Mouse (Mus musculus) left cerebral cortex, postnatal 36 days (tissue): ENCODE measurements around the gene Nploc4. TPM values are rescaled to one million over a fixed set of nuclear protein-coding genes. Genes with fewer than 3 reads are reported as not detected.
"Not testable (repeated sequence)": the region's sequence is repeated elsewhere in the genome, so short reads cannot be mapped to it uniquely, and the experiment has no call there.

ENCODE experiments used
- DNase-seq, 2 experiments: peaks; one replicate each; pipeline ENCODE4 v3.0.0; 2021 to 2022; ENCODE audit warnings: low spot score in 2 of 2, mixed read lengths in 1 of 2
- intact Hi-C: fragments of 180-260 bp; cut with DNase I; formaldehyde crosslinking; loops from one replicate; pipeline ENCODE4 v1.15.1; 2025
- total RNA-seq, 2 experiments: library from RNA; stranded (reverse); gene quantifications; 2 replicates each; pipeline ENCODE4 v1.2.3; 2021

Nploc4 gene
- total RNA-seq, 2 experiments from 2014 or later = 65.3 to 77.0 TPM

DNA sequence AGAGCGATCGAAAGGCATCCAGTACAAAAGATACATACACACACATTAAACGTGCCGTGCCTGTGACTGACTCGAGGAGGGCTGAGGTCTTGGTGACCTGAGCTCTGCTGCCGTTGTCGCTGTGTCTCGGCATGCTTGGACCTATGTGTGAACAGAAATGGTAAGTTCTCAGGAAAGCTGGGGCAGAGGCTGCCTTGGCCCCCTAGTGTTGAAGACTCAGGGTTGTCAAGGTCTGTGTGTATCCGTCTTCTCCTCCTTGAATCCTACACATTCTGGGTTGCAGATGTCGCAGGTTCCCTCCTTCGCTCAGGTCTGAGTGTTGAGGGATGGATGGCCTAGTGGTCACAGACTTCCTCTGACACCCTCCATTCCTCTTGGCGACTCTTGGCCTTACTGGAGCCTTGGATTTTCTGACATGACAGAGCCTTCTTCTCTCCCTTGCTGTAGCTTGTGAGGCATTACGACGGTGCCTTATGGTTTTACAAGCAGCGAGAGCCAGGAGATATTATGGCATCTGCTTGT is 81.1 kb downstream of the Nploc4 start:
- no peak for DNase-seq
- intact Hi-C loops = no loop called here

DNA sequence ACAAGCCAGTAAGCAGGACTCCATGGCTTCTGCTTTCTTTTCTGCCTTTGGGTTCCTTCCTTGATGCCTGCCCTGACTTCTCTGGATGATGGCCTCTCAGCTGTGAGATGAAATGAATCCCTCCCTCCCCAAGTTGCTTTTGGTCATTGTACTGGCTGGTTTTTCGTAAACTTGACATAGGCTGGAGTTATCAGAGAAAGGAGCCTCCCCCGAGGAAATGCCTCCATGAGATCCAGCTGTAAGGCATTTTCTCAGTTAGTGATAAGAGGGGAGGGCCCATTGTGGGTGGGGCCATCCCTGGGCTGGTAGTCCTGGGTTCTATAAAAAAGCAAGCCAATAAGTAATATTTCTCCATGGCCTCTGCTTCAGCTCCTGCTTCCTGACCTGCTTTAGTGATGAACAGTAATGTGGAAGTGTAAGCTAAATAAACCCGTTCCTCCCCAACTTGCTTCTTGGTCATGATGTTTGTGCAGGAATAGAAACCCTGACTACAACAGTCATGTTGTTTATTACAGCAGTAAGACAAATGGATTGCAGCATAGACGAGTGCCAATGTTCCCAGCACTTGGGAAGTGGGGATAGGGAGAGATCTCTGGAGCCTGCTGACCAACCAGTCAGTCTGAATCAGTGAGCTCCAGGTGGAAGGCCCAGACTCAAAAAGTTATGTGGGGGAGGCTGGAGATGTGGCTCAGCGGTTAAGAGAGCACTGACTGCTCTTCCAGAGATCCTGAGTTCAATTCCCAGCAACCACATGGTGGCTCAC is 82.0 kb downstream of the Nploc4 start:
- intact Hi-C loops = no loop called here
- DNase-seq = no peak

DNA sequence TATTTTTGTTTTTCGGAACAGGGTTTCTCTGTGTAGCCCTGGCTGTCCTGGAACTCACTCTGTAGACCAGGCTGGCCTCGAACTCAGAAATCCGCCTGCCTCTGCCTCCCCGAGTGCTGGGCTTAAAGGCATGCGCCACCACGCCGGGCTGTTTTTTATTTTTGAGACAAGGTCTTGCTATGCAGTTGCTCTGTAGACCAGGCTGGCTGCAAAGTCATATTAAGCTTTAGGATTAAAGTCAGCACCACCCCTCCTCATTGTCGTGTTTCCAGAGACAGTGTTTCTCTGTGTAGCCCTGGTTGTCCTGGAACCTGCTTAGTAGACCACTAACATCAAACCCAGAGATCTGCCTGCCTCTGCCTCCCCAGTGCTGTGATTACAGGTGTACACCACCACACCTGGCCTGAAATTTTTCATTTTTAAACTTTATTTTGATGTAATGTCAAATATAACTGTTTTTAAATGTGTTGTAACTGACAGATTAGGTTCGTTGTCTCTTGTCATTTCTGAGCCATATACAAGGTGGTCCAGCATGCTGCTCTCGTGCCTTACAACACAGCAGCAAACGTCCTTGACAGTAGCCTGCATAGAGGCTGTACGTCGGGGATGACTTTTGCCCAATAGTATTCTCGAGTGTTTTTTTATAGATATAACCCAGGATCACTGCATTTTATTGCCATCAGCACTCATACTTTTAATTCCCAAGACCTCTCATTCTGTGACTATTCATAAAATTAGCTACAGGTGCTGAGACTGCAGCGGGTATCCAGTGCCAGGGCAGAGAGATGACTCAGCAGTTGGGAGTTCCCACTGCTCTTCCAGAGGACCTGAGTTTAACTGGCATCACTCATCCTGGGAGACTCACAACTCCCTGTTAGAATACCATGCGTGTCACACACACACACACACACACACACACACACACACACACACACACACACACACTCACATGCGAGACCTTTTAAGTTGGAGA is 82.9 kb downstream of the Nploc4 start:
- DNase-seq = peak in 1 of 2 experiments; percentile 1
- intact Hi-C loops = no loop called here

DNA sequence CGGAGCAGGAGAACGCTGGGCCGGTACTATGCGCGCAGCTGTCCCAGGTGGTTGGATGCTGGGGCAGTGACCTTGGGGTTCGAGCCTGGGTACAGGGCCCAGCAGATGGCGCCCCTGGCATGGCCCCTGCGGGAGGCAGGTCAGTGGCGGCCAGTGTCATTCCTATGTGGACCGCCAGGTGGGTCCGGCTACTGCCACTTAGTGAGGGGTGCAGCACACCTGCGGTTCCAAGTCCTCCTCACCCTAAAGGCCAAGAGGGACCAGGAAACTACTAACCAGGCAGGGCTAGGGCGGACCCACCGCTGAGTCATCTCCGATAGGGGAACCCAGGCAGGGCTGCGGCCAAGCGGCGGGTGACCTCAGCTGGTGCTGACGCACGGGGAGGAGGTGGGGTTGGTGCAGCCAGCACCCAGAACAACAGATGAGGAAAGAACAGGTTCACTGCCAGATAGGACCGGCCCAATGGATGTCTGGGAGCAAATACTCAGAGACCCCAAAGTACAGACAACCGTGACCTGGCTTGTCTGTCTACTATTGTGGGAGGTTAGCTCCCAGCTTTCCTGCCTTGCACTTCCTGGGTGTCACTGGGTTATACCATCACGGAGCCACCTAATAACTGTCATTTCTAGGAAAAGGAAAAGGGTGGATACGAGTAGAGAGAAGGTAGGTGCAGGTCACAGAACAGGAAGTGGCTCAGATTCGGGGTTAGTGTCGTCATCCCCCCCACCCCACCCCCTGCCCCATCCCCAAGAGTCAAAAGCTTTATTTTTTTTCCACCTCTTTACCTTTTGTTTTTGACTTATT is 83.8 kb downstream of the Nploc4 start:
- peak; percentile 26 to 51 for DNase-seq
- intact Hi-C loops = no loop called here

DNA sequence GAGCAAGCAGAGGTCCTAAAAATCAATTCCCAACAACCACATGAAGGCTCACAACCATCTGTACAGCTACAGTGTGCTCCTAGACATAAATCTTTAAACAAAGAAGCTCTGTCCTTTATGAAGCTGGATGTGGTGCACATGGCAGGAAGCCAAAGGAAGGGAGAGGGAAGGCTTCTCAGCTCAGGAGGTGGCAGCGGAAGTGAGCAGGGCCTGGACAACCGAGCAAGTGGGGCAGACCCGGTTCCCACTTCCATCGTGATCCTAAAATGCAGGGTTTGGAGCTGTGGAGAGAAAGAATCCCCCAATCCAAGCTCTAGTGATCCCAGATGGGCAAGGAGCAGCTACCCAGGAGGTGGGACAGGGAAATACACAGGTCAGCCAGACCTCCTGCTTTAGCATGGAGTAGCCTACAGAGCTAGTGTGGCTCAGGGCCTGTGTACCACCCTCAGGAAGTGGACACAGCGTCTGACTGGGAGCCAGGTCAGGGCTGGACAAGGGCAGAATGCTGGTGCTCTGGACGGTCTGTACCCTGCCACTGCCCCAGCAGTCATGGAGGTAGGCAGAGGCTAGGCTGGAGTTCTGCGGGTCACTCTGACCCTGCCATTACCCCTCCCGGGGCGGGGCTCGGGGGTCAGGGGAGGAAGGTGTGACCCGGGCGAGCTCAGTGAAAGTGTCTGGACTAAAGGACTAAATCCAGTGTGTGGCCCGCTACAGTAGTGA is 84.8 kb downstream of the Nploc4 start:
- peak in 1 of 2 experiments; percentile 5 for DNase-seq
- intact Hi-C loops = no loop called here

DNA sequence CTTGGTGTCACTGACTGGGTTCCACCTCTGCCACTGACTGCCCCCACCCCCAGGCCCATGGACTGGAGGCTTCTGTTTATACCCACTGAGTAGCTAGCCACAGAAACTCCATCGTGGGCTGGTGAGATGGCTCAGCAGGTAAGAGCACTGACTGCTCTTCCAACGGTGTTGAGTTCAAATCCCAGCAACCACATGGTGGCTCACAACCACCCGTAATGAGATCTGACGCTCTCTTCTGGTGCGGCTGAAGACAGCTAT is 85.5 kb downstream of the Nploc4 start:
- DNase-seq = peak in 1 of 2 experiments; percentile 1
- intact Hi-C loops = not testable (repeated sequence)

DNA sequence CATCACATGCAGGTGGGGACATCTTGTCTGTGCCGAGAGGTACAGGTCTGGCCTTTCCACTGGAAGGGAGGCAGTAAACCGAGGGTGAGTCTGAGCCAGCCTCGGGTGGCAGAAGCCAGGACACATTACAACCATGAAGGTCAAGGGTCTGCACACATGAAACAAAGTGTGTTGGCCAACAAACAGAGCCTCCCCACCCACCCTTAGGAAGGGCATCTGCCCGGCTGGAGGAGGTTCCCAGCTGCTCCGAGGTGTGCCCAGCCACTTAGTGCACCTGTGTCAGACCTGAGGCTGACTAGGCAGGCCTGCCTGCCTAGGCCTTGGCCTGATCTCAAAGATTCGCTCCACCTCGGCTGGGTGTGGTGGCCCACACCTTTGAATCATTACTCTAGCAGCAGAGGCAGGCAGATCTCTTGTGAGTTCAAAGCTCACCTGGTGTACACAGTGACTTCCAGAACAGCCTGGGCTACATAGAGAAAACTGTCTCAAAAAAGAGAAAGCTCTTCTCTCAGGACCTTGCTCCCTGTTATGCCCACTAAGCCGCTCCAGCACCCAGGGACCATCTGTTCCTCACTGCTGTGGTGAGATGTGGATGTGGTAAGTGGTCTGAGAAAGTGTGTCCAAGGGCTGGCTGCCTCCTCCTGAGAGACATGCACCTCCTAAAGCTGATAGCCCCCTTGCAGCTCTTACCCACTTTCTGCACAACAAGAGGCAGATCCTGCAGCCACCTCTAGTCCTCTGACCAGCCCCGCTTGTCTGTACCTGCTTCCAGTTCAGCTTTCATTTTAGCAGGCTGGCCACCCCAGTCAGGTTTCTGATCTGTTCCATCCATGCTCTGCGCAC is 86.0 kb downstream of the Nploc4 start:
- intact Hi-C loops = no loop called here
- peak in 1 of 2 experiments; percentile 3 for DNase-seq

DNA sequence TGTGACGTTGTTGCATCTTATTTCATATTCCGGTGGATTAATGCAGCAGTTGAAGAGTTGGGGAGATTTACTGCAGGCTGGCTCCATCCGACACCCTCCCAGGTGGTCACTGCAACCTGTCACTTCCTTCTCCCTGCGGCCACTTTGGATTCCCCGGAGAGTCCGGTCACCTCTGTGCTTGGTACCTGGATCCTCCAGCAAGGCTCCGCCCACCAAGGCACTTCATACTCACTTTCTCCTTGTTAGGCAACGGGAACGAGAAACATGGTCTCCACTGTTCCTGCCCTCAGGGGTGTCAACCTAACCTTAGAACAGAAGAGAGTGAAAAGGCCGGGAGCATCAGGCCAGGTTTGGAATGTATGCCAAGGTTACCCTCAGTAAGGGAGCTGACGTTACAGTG is 86.8 kb downstream of the Nploc4 start:
- DNase-seq = peak in 1 of 2 experiments; percentile 7
- intact Hi-C loops = no loop called here

DNA sequence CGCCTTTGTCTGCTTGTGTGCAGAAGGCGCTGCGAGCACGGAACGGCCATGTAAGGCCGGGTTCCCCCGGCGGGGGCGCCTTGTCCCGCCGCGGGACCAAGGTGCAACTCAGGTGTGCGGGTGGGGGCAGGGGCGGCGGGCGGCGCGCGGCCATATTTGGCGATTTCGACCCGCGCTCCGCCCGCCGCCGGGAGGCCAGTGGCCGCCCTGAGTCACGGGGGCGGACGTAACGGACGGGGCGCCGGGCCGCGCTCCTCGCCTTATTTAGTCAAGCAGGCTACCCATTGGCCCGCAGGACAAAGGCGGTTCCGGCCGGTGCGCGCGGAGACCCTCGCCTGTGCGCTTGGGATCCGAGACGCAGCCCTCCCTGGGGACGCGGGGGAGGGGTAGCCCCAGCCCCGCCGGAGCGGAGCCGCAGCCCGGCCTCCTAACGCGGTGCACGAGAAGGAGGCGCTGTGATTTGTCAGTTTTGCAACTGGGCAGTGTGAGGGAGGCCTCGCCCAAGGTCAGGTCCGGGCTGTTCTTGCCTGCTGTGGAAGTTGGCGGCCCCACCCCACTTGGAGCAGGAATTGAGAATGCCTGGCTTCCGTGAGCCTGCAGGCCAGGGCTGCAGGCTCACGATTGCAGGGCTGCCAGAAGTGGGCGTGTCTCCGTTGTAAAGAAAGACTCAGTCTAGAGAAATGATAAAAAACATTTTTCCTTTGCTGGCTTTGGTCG is 87.4 kb downstream of the Nploc4 start:
- peak; percentile 75 to 78 for DNase-seq
- intact Hi-C loops = loop anchor here (5.0 kb wide), 2 partner anchors 38 to 118 kb away; partner anchors contain the start of gene Bahcc1

DNA sequence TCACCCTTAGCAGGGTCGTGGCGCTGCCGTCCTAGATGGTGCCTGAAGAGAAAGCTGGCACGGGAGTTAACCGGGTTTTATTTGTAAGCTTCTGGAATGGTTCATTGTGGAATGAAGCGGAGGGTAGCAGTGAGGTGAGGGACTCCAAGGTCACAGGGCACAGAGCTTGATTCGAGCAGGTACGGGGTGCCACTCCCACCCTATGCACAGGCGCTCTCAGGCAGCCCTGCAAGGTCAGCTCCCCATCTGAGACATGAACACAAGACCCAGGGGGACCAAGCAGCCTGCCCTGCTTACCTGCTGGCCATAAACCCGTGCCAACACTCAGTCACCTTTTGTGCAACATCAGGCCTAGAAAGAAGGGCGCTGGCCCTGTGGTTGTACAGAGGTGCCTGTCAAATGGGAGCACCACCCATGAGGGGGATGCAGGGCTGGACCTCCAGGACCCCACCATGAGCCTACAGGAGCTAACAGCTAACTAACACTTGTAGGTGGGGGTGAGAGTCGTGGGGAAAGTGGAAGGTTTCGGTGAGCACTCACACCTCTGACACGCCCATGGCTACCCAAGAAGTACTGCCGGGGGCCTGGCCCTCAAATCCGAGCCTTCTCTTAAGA is 88.0 kb downstream of the Nploc4 start:
- intact Hi-C loops = loop anchor here (5.0 kb wide), 2 partner anchors 37 to 117 kb away; partner anchors contain the start of gene Bahcc1
- DNase-seq = peak in 1 of 2 experiments; percentile 35

DNA sequence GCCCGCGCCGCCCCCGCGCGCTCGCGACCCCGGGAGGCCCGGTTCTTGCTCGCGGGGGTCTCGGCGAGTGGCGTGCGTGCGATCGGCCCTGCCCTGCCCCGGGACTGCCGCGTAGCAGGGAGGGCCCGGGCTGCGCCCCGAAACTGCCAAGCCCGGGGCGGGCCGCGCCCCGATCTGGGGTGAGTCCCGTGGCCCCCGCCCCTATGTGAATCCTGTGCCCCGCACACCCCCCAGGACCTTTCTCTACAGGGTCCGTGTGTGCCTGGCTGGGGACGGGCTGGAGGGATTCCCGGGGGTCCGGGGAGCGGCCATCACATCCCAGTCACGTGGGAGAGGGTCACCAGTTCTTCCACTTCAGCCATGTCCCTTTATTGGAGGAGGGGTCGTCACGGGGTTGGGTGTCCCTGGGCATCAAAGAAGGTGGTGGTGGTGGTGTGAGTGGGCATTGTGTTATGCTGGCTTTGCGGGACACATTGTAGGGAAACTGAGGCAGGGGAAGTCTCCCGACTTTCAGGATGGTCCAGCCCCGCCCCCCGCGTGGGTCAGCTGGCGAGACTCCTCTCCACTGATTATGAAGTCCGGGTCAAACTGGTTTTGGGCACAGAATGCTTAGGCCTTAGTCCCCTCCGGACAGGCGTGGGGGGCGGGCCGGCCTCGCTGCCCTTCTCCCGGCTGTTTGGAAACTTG is 88.7 kb downstream of the Nploc4 start:
- intact Hi-C loops = loop anchor here (5.0 kb wide), 2 partner anchors 37 to 117 kb away; partner anchors contain the start of gene Bahcc1

DNA sequence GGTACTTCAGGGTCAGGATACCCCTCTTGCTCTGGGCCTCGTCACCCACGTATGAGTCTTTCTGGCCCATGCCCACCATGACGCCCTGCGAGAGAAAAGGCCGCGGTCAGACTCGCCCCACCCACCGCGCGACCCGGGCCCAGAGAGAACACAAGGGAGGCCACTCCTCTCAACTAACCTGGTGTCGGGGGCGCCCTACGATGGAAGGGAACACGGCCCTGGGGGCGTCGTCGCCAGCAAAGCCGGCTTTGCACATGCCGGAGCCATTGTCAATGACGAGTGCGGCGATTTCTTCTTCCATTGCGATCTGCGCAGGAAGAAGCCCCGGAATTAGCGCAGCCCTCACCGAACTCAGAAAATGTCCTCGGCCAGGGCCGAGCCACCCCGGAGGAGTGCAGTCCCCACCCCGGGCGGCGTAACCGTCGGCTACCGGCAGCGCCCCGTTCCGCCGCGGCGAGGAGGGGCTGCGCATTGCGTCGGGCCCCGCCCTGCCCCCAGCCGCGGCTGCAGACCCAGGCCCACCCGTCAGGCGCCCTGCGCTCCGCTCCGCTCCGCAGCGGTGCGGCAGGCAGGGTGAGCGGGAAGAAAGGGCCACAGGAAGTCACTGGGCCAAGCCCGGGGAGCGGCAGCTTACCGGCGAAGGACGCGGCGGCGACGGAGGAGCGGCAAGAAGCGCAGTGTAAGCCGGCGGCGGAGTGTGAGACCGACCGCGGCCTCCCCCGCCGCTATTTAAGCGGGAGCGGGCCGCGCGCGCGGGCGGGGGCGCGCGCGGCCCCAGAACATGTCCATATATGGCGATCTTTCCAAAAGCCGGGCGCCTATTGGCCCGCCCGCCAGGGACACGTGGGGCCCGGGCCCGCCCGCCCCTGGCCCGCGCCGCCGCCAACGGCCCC is 89.5 kb downstream of the Nploc4 start, which contains the start of gene Actg1:
TSS of gene Actg1 (minus strand) at position 752 of the 893 bp plus-strand sequence.
- intact Hi-C loops = loop anchor here (5.0 kb wide), 2 partner anchors 36 to 116 kb away; partner anchors contain the start of gene Bahcc1
- DNase-seq = peak; percentile 83 to 87

More for the DNA sequence above, 88.7 kb downstream of the Nploc4 start:
- peak; percentile 42 to 50 for DNase-seq

DNA sequence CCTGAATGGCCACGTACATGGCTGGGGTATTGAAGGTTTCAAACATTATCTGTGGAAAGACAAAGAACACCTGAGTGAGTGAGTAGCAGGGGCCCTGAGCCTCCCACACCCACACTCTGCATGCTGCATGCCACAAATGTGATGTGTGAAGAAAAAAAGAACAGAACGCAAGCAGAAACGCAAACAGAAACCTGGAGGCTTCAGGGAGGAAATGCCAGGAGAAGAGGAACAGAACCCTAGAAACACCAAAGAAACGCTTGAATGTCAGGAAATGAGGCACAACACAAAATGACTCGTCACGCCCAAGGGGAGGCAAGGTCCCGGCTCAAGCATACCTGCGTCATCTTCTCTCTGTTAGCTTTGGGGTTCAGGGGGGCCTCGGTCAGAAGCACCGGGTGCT is 90.2 kb downstream of the Nploc4 start:
- no peak for DNase-seq
- intact Hi-C loops = loop anchor here (5.0 kb wide), 2 partner anchors 35 to 115 kb away; partner anchors contain the start of gene Bahcc1

DNA sequence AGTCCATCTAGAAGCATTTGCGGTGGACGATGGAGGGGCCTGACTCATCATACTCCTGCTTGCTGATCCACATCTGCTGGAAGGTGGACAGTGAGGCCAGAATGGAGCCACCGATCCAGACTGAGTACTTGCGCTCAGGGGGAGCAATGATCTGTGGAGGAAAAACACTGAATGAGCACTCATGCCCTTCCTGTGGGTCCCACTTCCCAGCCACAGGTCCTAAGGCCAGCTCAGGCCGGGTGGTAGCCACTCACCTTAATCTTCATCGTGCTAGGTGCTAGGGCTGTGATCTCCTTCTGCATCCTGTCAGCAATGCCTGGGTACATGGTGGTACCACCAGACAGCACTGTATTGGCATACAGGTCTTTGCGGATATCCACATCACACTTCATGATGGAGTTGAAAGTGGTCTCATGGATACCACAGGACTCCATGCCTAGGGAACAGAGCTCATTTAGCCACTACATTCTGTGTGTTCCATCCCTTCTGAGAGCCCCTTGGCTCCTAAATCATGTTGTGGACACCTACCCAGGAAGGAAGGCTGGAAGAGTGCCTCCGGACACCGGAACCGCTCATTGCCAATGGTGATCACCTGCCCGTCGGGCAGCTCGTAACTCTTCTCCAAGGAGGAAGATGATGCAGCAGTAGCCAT is 91.0 kb downstream of the Nploc4 start:
- not testable (repeated sequence) for DNase-seq
- intact Hi-C loops = loop anchor here (5.0 kb wide), 2 partner anchors 34 to 114 kb away; partner anchors contain the start of gene Bahcc1
